Comparison of ENCODE assay signal across 11 mouse cellular contexts in the genomic region with DNA sequence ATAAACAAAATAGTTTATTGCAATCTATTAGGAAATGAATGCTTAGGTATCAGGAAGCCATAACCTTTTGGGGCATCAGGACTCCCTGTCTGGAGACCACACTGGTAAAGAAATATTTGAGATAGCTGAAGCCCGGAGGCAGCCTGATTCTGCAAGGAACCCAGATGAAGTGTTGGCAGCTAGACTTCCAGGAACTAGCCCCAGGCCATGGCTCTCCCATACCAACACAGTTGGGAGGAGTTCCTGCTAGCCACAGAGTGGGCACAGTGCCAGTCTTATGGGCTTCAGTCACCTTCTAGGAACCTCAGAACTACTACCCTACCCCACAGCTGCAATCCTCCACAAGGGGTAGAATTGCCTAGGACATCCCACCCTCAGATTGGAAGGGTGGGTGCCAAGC. TPM values are rescaled to one million over a fixed set of nuclear protein-coding genes. Genes with fewer than 3 reads are reported as not detected.
DNase-seq lines count a peak whose midpoint lies in the region; ATAC-seq and TF ChIP-seq lines count a peak whose summit lies in the region.
"Had no signal": no experiment of that assay in that cellular context is flagged by ENCODE, and none has a peak within 500 bp of the region (broad histone marks: within the 10 kb centered on the region; RNA-seq: fewer than 3 reads in every experiment).

No protein-coding gene starts in this region.

- peak; percentile 82 for ATAC-seq in Patski
- ATAC-seq in hematopoietic stem cell, adult 5-6 weeks (replicated peaks in 1 of 2; ENCODE audit: insufficient read depth in 1 of 2, low FRiP score in 2 of 2, low TSS enrichment in 1 of 2, low read depth in 1 of 2, poor library complexity in 2 of 2, severe bottlenecking in 2 of 2): peak; percentile 17 to 18; a peak in 3 of 4 replicates

- DNase-seq in lung, postnatal 14 days: peak; percentile 32
- no peak for DNase-seq in lung, postnatal 25 days (ENCODE audit: low spot score)
- DNase-seq in Patski (ENCODE audit: low read depth, low spot score): peak; percentile 73
- DNase-seq in lung, postnatal 4 days: peak; percentile 33 to 43
- no peak for DNase-seq in B cell, adult 2 months
- no peak for DNase-seq in right cerebral cortex, postnatal 10 days (ENCODE audit: low spot score in 2 of 2)
- DNase-seq: right cerebral cortex, postnatal 14 days had no signal

- CTCF ChIA-PET in Patski (lab: Charles Lee): interaction anchor here (0.7 to 2.3 kb wide), 8 partner anchors 9 to 100 kb away, joined by 3 to 12 read pairs (median 4); no protein-coding TSS in a partner anchor

- TF ChIP-seq CTCF in Patski (IDR thresholded peaks at IDR 0.05): no peak

- POLR2A ChIA-PET in Patski (lab: Charles Lee): interaction anchor here (0.7 to 1.1 kb wide), 2 partner anchors 10 to 13 kb away, joined by 3 to 4 read pairs; a partner anchor contains a TSS

- in situ Hi-C loops in Patski (cut with MboI; ENCODE audit: low pct_unique_long_range_greater_than_20kb): no loop called here

- no peaks in the 10 kb centered on the region for H3K27me3 ChIP-seq in Patski
- H3K27me3 ChIP-seq: lung, embryonic 15.5 days had no signal

RNA-seq across cellular contexts. Expression of a gene that starts 1.8 kb away (rescaled TPM):
- polyA plus RNA-seq in Patski (2021): not detected
- 198 and 245 TPM in 2 replicates for total RNA-seq in hematopoietic stem cell, adult 5-6 weeks (2017)
- total RNA-seq: layer of hippocampus, adult 18-20 months had no signal

RNA-seq across cellular contexts. Expression of a gene that starts 12.5 kb away (rescaled TPM):
- 163 TPM for polyA plus RNA-seq in Patski (2021)
- total RNA-seq in hematopoietic stem cell, adult 5-6 weeks (2017): 59.5 and 76.0 TPM in 2 replicates

RNA-seq across cellular contexts. Expression of a gene that starts 19.8 kb away (rescaled TPM):
- polyA plus RNA-seq in Patski (2021): 667 TPM
- total RNA-seq in hematopoietic stem cell, adult 5-6 weeks (2017): 1,381 and 2,732 TPM in 2 replicates

RNA-seq across cellular contexts. Expression of a gene that starts 20.4 kb away (rescaled TPM):
- 92.4 TPM for polyA plus RNA-seq in Patski (2021)
- total RNA-seq in hematopoietic stem cell, adult 5-6 weeks (2017): 211 and 226 TPM in 2 replicates

RNA-seq across cellular contexts. Expression of a gene that starts 50.4 kb away (rescaled TPM):
- polyA plus RNA-seq in Patski (2021): not detected
- 1.3 and 2.1 TPM in 2 replicates for total RNA-seq in hematopoietic stem cell, adult 5-6 weeks (2017)
- polyA plus RNA-seq: urinary bladder, adult 2 months had no signal

Comparison
In these comparisons a context has a peak if more than half of its experiments do, and no peak if none do; other contexts are left out.
1. DNase-seq: peak in lung, postnatal 14 days (single experiment), Patski (single experiment) and lung, postnatal 4 days (2 of 2); none in lung, postnatal 25 days (single experiment), B cell, adult 2 months (0 of 2) and right cerebral cortex, postnatal 10 days (0 of 2).